Mouse (Mus musculus): Measurements from ENCODE around the gene Prm2. TPM values are rescaled to one million over a fixed set of nuclear protein-coding genes. Genes with fewer than 3 reads are reported as not detected.

The Prm2 gene
- total RNA-seq, 2 experiments from 2014 or later = not detected

Other genes starting within 250 kb of the Prm2 start
- under 1 TPM; 0.21 to 0.52 TPM for gene Socs1, start 10.6 kb downstream of the Prm2 start, total RNA-seq (2021)
- gene Tnp2, start 7.5 kb downstream of the Prm2 start, total RNA-seq (2021) = not detected
- gene Prm3, start 5.2 kb downstream of the Prm2 start, total RNA-seq (2021) = not detected
- not detected for gene Prm1, start 9.7 kb upstream of the Prm2 start, total RNA-seq (2021)
- not detected for gene Gm11172, start 16.8 kb upstream of the Prm2 start, total RNA-seq (2021)
- gene Rmi2, start 38.9 kb upstream of the Prm2 start, total RNA-seq (2021) = 1 to 10 TPM in 1 of 2 experiments, under 1 TPM in 1; 0.95 to 1.5 TPM

All from gastrocnemius, adult 18-20 months (tissue).